Mouse (Mus musculus): ENCODE results near the gene Fras1. TPM values are rescaled to one million over a fixed set of nuclear protein-coding genes. Genes with fewer than 3 reads are reported as not detected.
A peak's percentile ranks its signal among the peaks of the same experiment; 100 is the strongest.

Fras1 gene
- polyA plus RNA-seq, 1 experiment from 2014 or later: 1.2 TPM

GRCm38 (mm10) chr5:96528296-96528695 is 154.5 kb downstream of the Fras1 start:
- Histone ChIP-seq H3K4me1 (replicated peaks) (no peaks in the 10 kb centered on the region), H3K27me3 (no peaks in the 10 kb centered on the region), H3K9ac (no peak overlapping the region), H3K27ac (no peak overlapping the region), H3K4me2 (no peak overlapping the region), H3K4me3 (replicated peaks) (no peak overlapping the region), H3K36me3 (no peaks in the 10 kb centered on the region), H3K9me3 (replicated peaks) (no peaks in the 10 kb centered on the region)
- DNase-seq (no peak), ATAC-seq (ENCODE audit: low read depth) (no peak)
- WGBS (ENCODE audit: insufficient replicate concordance): 69% methylated on average over 7 of the region's 7 CpGs

- Histone ChIP-seq H3K9ac (no peak overlapping the region), H3K4me2 (no peak overlapping the region), H3K4me3 (replicated peaks) (no peak overlapping the region), H3K27me3 (no peaks in the 10 kb centered on the region), H3K36me3 (no peaks in the 10 kb centered on the region), H3K27ac (no peak overlapping the region), H3K9me3 (replicated peaks) (no peaks in the 10 kb centered on the region), H3K4me1 (replicated peaks) (no peaks in the 10 kb centered on the region)
- ATAC-seq (ENCODE audit: low read depth): no peak
- WGBS (ENCODE audit: insufficient replicate concordance): 51% methylated on average over 3 of the region's 3 CpGs
- no peak for DNase-seq
These were observed 156.8 kb downstream of the Fras1 start for GRCm38 (mm10) chr5:96530516-96530915.

- Histone ChIP-seq H3K4me2 (no peak overlapping the region), H3K4me1 (replicated peaks) (no peaks in the 10 kb centered on the region), H3K4me3 (replicated peaks) (no peak overlapping the region), H3K9me3 (replicated peaks) (no peaks in the 10 kb centered on the region), H3K9ac (no peak overlapping the region), H3K27ac (no peak overlapping the region), H3K36me3 (no peaks in the 10 kb centered on the region), H3K27me3 (no peaks in the 10 kb centered on the region)
- DNase-seq (no peak), ATAC-seq (ENCODE audit: low read depth) (no peak)
These were observed 158.2 kb downstream of the Fras1 start for GRCm38 (mm10) chr5:96531962-96532361.

GRCm38 (mm10) chr5:96536527-96536926 is 162.8 kb downstream of the Fras1 start:
- Histone ChIP-seq H3K4me1 (replicated peaks) (0 out of 2 replicates have a peak, but pooled peaks cover 6% of the 10 kb centered on the region), H3K9ac (no peak overlapping the region), H3K9me3 (replicated peaks) (no peaks in the 10 kb centered on the region), H3K36me3 (no peaks in the 10 kb centered on the region), H3K4me2 (0 out of 2 replicates have a peak overlapping the region, but pooled peaks have one; percentile 9), H3K27ac (no peak overlapping the region), H3K27me3 (no peaks in the 10 kb centered on the region), H3K4me3 (replicated peaks) (no peak overlapping the region)
- DNase-seq (no peak), ATAC-seq (ENCODE audit: low read depth) (no peak)
- WGBS (ENCODE audit: insufficient replicate concordance): 63% methylated on average over 3 of the region's 3 CpGs

- Histone ChIP-seq H3K36me3 (no peaks in the 10 kb centered on the region), H3K4me3 (replicated peaks) (no peak overlapping the region), H3K27me3 (no peaks in the 10 kb centered on the region), H3K9ac (no peak overlapping the region), H3K4me2 (0 out of 2 replicates have a peak overlapping the region, but pooled peaks have one; percentile 9), H3K27ac (no peak overlapping the region), H3K4me1 (replicated peaks) (0 out of 2 replicates have a peak, but pooled peaks cover 6% of the 10 kb centered on the region), H3K9me3 (replicated peaks) (no peaks in the 10 kb centered on the region)
- no peak for DNase-seq
- ATAC-seq (ENCODE audit: low read depth): no peak
- 64% methylated on average over 7 of the region's 7 CpGs for WGBS (ENCODE audit: insufficient replicate concordance)
These were observed 163.2 kb downstream of the Fras1 start for GRCm38 (mm10) chr5:96536937-96537336.

GRCm38 (mm10) chr5:96544112-96544511 is 170.4 kb downstream of the Fras1 start:
- Histone ChIP-seq H3K36me3 (no peaks in the 10 kb centered on the region), H3K4me1 (replicated peaks) (no peaks in the 10 kb centered on the region), H3K27ac (no peak overlapping the region), H3K9me3 (replicated peaks) (no peaks in the 10 kb centered on the region), H3K9ac (no peak overlapping the region), H3K27me3 (no peaks in the 10 kb centered on the region), H3K4me2 (no peak overlapping the region), H3K4me3 (replicated peaks) (no peak overlapping the region)
- DNase-seq (no peak), ATAC-seq (ENCODE audit: low read depth) (no peak)
- WGBS (ENCODE audit: insufficient replicate concordance): 67% methylated on average over 4 of the region's 4 CpGs

GRCm38 (mm10) chr5:96545994-96546393 is 172.2 kb downstream of the Fras1 start:
- ATAC-seq (ENCODE audit: low read depth) (no peak), DNase-seq (no peak)
- Histone ChIP-seq H3K36me3 (no peaks in the 10 kb centered on the region), H3K27ac (no peak overlapping the region), H3K9ac (no peak overlapping the region), H3K27me3 (no peaks in the 10 kb centered on the region), H3K4me1 (replicated peaks) (no peaks in the 10 kb centered on the region), H3K4me2 (no peak overlapping the region), H3K9me3 (replicated peaks) (no peaks in the 10 kb centered on the region), H3K4me3 (replicated peaks) (no peak overlapping the region)
- WGBS (ENCODE audit: insufficient replicate concordance): 66% methylated on average over 5 of the region's 5 CpGs

- no peak overlapping the region for H3K4me3 ChIP-seq (replicated peaks)
- no peaks in the 10 kb centered on the region for H3K36me3 ChIP-seq
- H3K9ac ChIP-seq: no peak overlapping the region
- no peaks in the 10 kb centered on the region for H3K4me1 ChIP-seq (replicated peaks)
- no peak overlapping the region for H3K27ac ChIP-seq
- WGBS (ENCODE audit: insufficient replicate concordance): 78% methylated on average over 12 of the region's 12 CpGs
- no peaks in the 10 kb centered on the region for H3K9me3 ChIP-seq (replicated peaks)
- no peak for ATAC-seq (ENCODE audit: low read depth)
- H3K4me2 ChIP-seq: no peak overlapping the region
- DNase-seq: no peak
- no peaks in the 10 kb centered on the region for H3K27me3 ChIP-seq
These were observed 181.4 kb downstream of the Fras1 start for GRCm38 (mm10) chr5:96554940-96555679.

GRCm38 (mm10) chr5:96558049-96558804 is 184.5 kb downstream of the Fras1 start:
- WGBS (ENCODE audit: insufficient replicate concordance): 43% methylated on average over 8 of the region's 8 CpGs
- Histone ChIP-seq H3K4me3 (replicated peaks) (no peak overlapping the region), H3K36me3 (no peaks in the 10 kb centered on the region), H3K4me2 (no peak overlapping the region), H3K9me3 (replicated peaks) (no peaks in the 10 kb centered on the region), H3K9ac (no peak overlapping the region), H3K27me3 (no peaks in the 10 kb centered on the region), H3K4me1 (replicated peaks) (no peaks in the 10 kb centered on the region), H3K27ac (no peak overlapping the region)
- ATAC-seq (ENCODE audit: low read depth) (no peak), DNase-seq (no peak)

- WGBS (ENCODE audit: insufficient replicate concordance): 54% methylated on average over 4 of the region's 4 CpGs
- no peaks in the 10 kb centered on the region for H3K9me3 ChIP-seq (replicated peaks)
- H3K27ac ChIP-seq: no peak overlapping the region
- H3K9ac ChIP-seq: no peak overlapping the region
- H3K4me1 ChIP-seq (replicated peaks): no peaks in the 10 kb centered on the region
- no peak overlapping the region for H3K4me3 ChIP-seq (replicated peaks)
- ATAC-seq (ENCODE audit: low read depth): no peak
- no peak for DNase-seq
- no peaks in the 10 kb centered on the region for H3K36me3 ChIP-seq
- H3K27me3 ChIP-seq: no peaks in the 10 kb centered on the region
- no peak overlapping the region for H3K4me2 ChIP-seq
These were observed 200.8 kb downstream of the Fras1 start for GRCm38 (mm10) chr5:96574586-96574985.

GRCm38 (mm10) chr5:96578705-96579104 is 204.9 kb downstream of the Fras1 start:
- Histone ChIP-seq H3K4me3 (replicated peaks) (no peak overlapping the region), H3K4me1 (replicated peaks) (no peaks in the 10 kb centered on the region), H3K4me2 (no peak overlapping the region), H3K27ac (no peak overlapping the region), H3K9me3 (replicated peaks) (no peaks in the 10 kb centered on the region), H3K27me3 (no peaks in the 10 kb centered on the region), H3K9ac (no peak overlapping the region), H3K36me3 (no peaks in the 10 kb centered on the region)
- no peak for ATAC-seq (ENCODE audit: low read depth)
- WGBS (ENCODE audit: insufficient replicate concordance): 52% methylated on average over 3 of the region's 3 CpGs
- no peak for DNase-seq

- WGBS (ENCODE audit: insufficient replicate concordance): 71% methylated on average over 5 of the region's 5 CpGs
These were observed 206.2 kb downstream of the Fras1 start for GRCm38 (mm10) chr5:96579938-96580337.

More at GRCm38 (mm10) chr5:96579938-96580337, 206.2 kb downstream of the Fras1 start:
- H3K4me2 ChIP-seq: no peak overlapping the region
- no peak overlapping the region for H3K9ac ChIP-seq
- no peak overlapping the region for H3K27ac ChIP-seq
- H3K4me3 ChIP-seq (replicated peaks): no peak overlapping the region
- DNase-seq (no peak), ATAC-seq (ENCODE audit: low read depth) (no peak)
- H3K4me1 ChIP-seq (replicated peaks): no peaks in the 10 kb centered on the region
- H3K9me3 ChIP-seq (replicated peaks): no peaks in the 10 kb centered on the region
- no peaks in the 10 kb centered on the region for H3K36me3 ChIP-seq
- no peaks in the 10 kb centered on the region for H3K27me3 ChIP-seq

Data from liver, embryonic 13.5 days (tissue).